Mouse (Mus musculus) brown adipose tissue, adult 24 weeks (tissue): ENCODE results near the gene Spats2. TPM values are rescaled to one million over a fixed set of nuclear protein-coding genes. Genes with fewer than 3 reads are reported as not detected.
"Not testable (repeated sequence)": the region's sequence is repeated elsewhere in the genome, so short reads cannot be mapped to it uniquely, and the experiment has no call there.

Experiments
- H3K27ac ChIP-seq: fragments of 200-500 bp; replicated peaks from 2 replicates; pipeline ENCODE4 v1.5.1; 2012; ENCODE audit warnings: low read depth, mild to moderate bottlenecking, low read length
- H3K4me1 ChIP-seq: fragments of 200-500 bp; 2 replicates; pipeline ENCODE4 v1.6.1; 2012; ENCODE audit warnings: low read length, mixed read lengths; ENCODE audit not compliant: control insufficient read depth, insufficient read depth, insufficient read length
- H3K4me3 ChIP-seq: fragments of 200-500 bp; 2 replicates; pipeline ENCODE4 v1.5.1; 2012; ENCODE audit warnings: low read depth, mild to moderate bottlenecking, low read length, moderate library complexity; ENCODE audit not compliant: insufficient read depth
- polyA plus RNA-seq: library from polyadenylated mRNA; stranded (reverse); fragments of >200 nt; gene quantifications from 2 replicates; pipeline ENCODE4 v1.2.4, GENCODE M21; 2012; ENCODE audit not compliant: missing spikeins, insufficient read depth, insufficient read length

Gene Spats2
- polyA plus RNA-seq, 1 experiment: 10.9 TPM

GRCm38 (mm10) chr15:99248972-99249371 lies 123.3 kb downstream of the Spats2 start:
- no peak overlapping the region for H3K27ac ChIP-seq
- H3K4me1 ChIP-seq: no peaks in the 10 kb centered on the region
- H3K4me3 ChIP-seq: no peak overlapping the region

- no peak overlapping the region for H3K27ac ChIP-seq
- H3K4me3 ChIP-seq: no peak overlapping the region
- no peaks in the 10 kb centered on the region for H3K4me1 ChIP-seq
These were observed 124.2 kb downstream of the Spats2 start for GRCm38 (mm10) chr15:99249938-99250337.

GRCm38 (mm10) chr15:99251111-99251510 lies 125.4 kb downstream of the Spats2 start:
- H3K4me3 ChIP-seq: peak overlapping the region; percentile 84
- H3K4me1 ChIP-seq, H3K27ac ChIP-seq: not testable (repeated sequence)

GRCm38 (mm10) chr15:99251626-99252380 lies 126.1 kb downstream of the Spats2 start, which contains the start of gene Mcrs1:
Gene Mcrs1 (minus strand): TSS chr15:99251961.
- no peaks in the 10 kb centered on the region for H3K4me1 ChIP-seq
- H3K27ac ChIP-seq: peak within 1 kb of the TSS; percentile 97
- H3K4me3 ChIP-seq: peak within 1 kb of the TSS; percentile 84

GRCm38 (mm10) chr15:99252381-99253174 lies 126.9 kb downstream of the Spats2 start:
- H3K4me1 ChIP-seq: no peaks in the 10 kb centered on the region

GRCm38 (mm10) chr15:99253175-99253479 lies 127.4 kb downstream of the Spats2 start:
- not testable (repeated sequence) for H3K4me1 ChIP-seq, H3K4me3 ChIP-seq, H3K27ac ChIP-seq

More at GRCm38 (mm10) chr15:99252381-99253174, 126.9 kb downstream of the Spats2 start:
- peak overlapping the region; percentile 84 for H3K4me3 ChIP-seq
- peak overlapping the region; percentile 93 for H3K27ac ChIP-seq

GRCm38 (mm10) chr15:99253772-99254171 lies 128.1 kb downstream of the Spats2 start:
- no peak overlapping the region for H3K27ac ChIP-seq
- no peak overlapping the region for H3K4me3 ChIP-seq
- H3K4me1 ChIP-seq: no peaks in the 10 kb centered on the region

- Histone ChIP-seq H3K27ac (no peak overlapping the region), H3K4me1 (no peaks in the 10 kb centered on the region), H3K4me3 (no peak overlapping the region)
These were observed 128.8 kb downstream of the Spats2 start for GRCm38 (mm10) chr15:99254477-99255005.

- Histone ChIP-seq H3K4me1 (peaks cover 2% of the 10 kb centered on the region; the same call in 1 of the 2 replicates), H3K4me3 (no peak overlapping the region), H3K27ac (no peak overlapping the region)
These were observed 129.6 kb downstream of the Spats2 start for GRCm38 (mm10) chr15:99255241-99255749.

- Histone ChIP-seq H3K4me3 (peak overlapping the region; percentile 47), H3K4me1 (peaks cover 3% of the 10 kb centered on the region; the same call in 1 of the 2 replicates), H3K27ac (peak overlapping the region; percentile 27; the same call in 1 of the 2 replicates)
These were observed 133.5 kb downstream of the Spats2 start for GRCm38 (mm10) chr15:99259167-99259729.

- Histone ChIP-seq H3K4me1 (peaks cover 3% of the 10 kb centered on the region; the same call in 1 of the 2 replicates), H3K27ac (no peak overlapping the region), H3K4me3 (peak overlapping the region; percentile 47)
These were observed 134.1 kb downstream of the Spats2 start for GRCm38 (mm10) chr15:99259730-99260252.

GRCm38 (mm10) chr15:99262702-99263101 lies 137.0 kb downstream of the Spats2 start:
- peaks cover 3% of the 10 kb centered on the region; the same call in 1 of the 2 replicates for H3K4me1 ChIP-seq
- no peak overlapping the region for H3K4me3 ChIP-seq
- no peak overlapping the region for H3K27ac ChIP-seq
